ENCODE assay signal across 9 mouse cellular contexts in genomic region chr4:32306169-32306792, GRCm38 (mm10).
DNase-seq lines count a peak whose midpoint lies in the region; ATAC-seq and TF ChIP-seq lines count a peak whose summit lies in the region.
"Had no signal": no experiment of that assay in that cellular context is flagged by ENCODE, and none has a peak within 500 bp of the region (broad histone marks: within the 10 kb centered on the region; RNA-seq: fewer than 3 reads in every experiment).

No protein-coding gene starts in this region.

- no peak for TF ChIP-seq EP300 in heart, adult 2 months (IDR thresholded peaks at IDR 0.05; ENCODE audit: insufficient read depth, low read depth, low read length)

- no peak overlapping the region for H3K9ac ChIP-seq in heart, adult 2 months (ENCODE audit: low read depth, low read length)
- H3K9ac ChIP-seq in heart, embryonic 14.5 days (ENCODE audit: low read length) = peak overlapping the region; percentile 10; the same call in 1 of the 2 replicates
- no peak overlapping the region for H3K9ac ChIP-seq in midbrain, embryonic 15.5 days

- H3K79me2 ChIP-seq in heart, adult 2 months (replicated peaks; ENCODE audit: control insufficient read depth, insufficient read depth, low read length) = no peaks in the 10 kb centered on the region; the same call in 1 of the 2 replicates

- no peaks in the 10 kb centered on the region for H3K9me3 ChIP-seq in heart, embryonic 14.5 days (ENCODE audit: control insufficient read depth, low read length)
- no peaks in the 10 kb centered on the region for H3K9me3 ChIP-seq in midbrain, embryonic 15.5 days

- peak in 1 of 2 experiments; percentile 26 for DNase-seq in heart, adult 2 months
- DNase-seq in heart, postnatal 36 days = no peak
- peak; percentile 38 to 46 for DNase-seq in kidney, postnatal 36 days
- no peak for DNase-seq in right cerebral cortex, postnatal 25 days
- no peak for DNase-seq in cerebellum, postnatal 14 days
- DNase-seq: thymus, adult 18-20 months had no signal

- peak; percentile 19; the same call in 1 of the 2 replicates for ATAC-seq in heart, embryonic 14.5 days (ENCODE audit: insufficient number of reproducible peaks, insufficient read depth, low FRiP score, low read depth)
- ATAC-seq in midbrain, embryonic 15.5 days (replicated peaks) = no peak
- no peak for ATAC-seq in cerebellum, adult (ENCODE audit: insufficient number of reproducible peaks, low FRiP score, low TSS enrichment)

- intact Hi-C loops in heart, adult 2 months (cut with DNase I) = loop anchor here (2.0 to 5.0 kb wide), 2 partner anchors 31 to 81 kb away; no protein-coding TSS in a partner anchor
- intact Hi-C loops in heart, postnatal 36 days (cut with DNase I) = no loop called here

- H3K27ac ChIP-seq in heart, adult 2 months = peak overlapping the region; percentile 41; the same call in 1 of the 2 replicates
- peak overlapping the region; percentile 86 to 96 for H3K27ac ChIP-seq in heart, embryonic 14.5 days (replicated peaks in 1 of 2; ENCODE audit: control insufficient read depth in 1 of 2, insufficient read depth in 1 of 2, low read depth in 2 of 2, low read length in 2 of 2)
- 0 out of 2 replicates have a peak overlapping the region, but pooled peaks have one; percentile 39 for H3K27ac ChIP-seq in midbrain, embryonic 15.5 days

- peaks cover 23% of the 10 kb centered on the region for H3K4me1 ChIP-seq in heart, adult 2 months (ENCODE audit: control insufficient read depth, insufficient read depth, low read length)
- H3K4me1 ChIP-seq in heart, embryonic 14.5 days (ENCODE audit: control insufficient read depth in 2 of 2, insufficient read depth in 2 of 2, low read length in 2 of 2) = peaks cover 38 to 57% of the 10 kb centered on the region in 2 experiments
- H3K4me1 ChIP-seq in midbrain, embryonic 15.5 days = peaks cover 52% of the 10 kb centered on the region

- H3K27me3 ChIP-seq in heart, adult 2 months (ENCODE audit: control insufficient read depth, insufficient read depth, low read length) = no peaks in the 10 kb centered on the region
- H3K27me3 ChIP-seq in heart, embryonic 14.5 days (ENCODE audit: control insufficient read depth, insufficient read depth, low read length) = no peaks in the 10 kb centered on the region
- H3K27me3 ChIP-seq in midbrain, embryonic 15.5 days (replicated peaks) = no peaks in the 10 kb centered on the region

- TF ChIP-seq CTCF in heart, adult 2 months (IDR thresholded peaks at IDR 0.05) = no peak

- no peak overlapping the region for H3K4me3 ChIP-seq in heart, adult 2 months
- no peak overlapping the region for H3K4me3 ChIP-seq in heart, embryonic 14.5 days (ENCODE audit: control insufficient read depth in 1 of 2, insufficient read depth in 1 of 2, low read depth in 1 of 2, low read length in 2 of 2)
- H3K4me3 ChIP-seq in midbrain, embryonic 15.5 days = no peak overlapping the region

- H3K36me3 ChIP-seq in heart, adult 2 months (ENCODE audit: control insufficient read depth, insufficient read depth, low read length) = peaks cover 11% of the 10 kb centered on the region
- no peaks in the 10 kb centered on the region for H3K36me3 ChIP-seq in heart, embryonic 14.5 days (ENCODE audit: control insufficient read depth, insufficient read depth, low read length)
- no peaks in the 10 kb centered on the region for H3K36me3 ChIP-seq in midbrain, embryonic 15.5 days (replicated peaks)

- WGBS in heart, adult 2 months = 16% methylated on average over 3 of the region's 3 CpGs
- WGBS in heart, embryonic 14.5 days = 5% methylated on average over 3 of the region's 3 CpGs
- 48% methylated on average over 3 of the region's 3 CpGs for WGBS in midbrain, embryonic 15.5 days

- TF ChIP-seq POLR2A in heart, adult 2 months (IDR thresholded peaks at IDR 0.05; ENCODE audit: insufficient read depth, low read depth, low read length) = no peak

- H3K4me2 ChIP-seq in heart, embryonic 14.5 days (ENCODE audit: low read length) = peak overlapping the region; percentile 19
- H3K4me2 ChIP-seq in midbrain, embryonic 15.5 days = no peak overlapping the region

Comparison
In these comparisons a context has a peak if more than half of its experiments do, and no peak if none do; other contexts are left out.
1. DNase-seq: peak in kidney, postnatal 36 days (2 of 2); none in heart, postnatal 36 days (0 of 2), right cerebral cortex, postnatal 25 days (single experiment) and cerebellum, postnatal 14 days (0 of 2).
2. H3K27ac ChIP-seq: peak in every context shown above with its lines; median percentile 91 in heart, embryonic 14.5 days; 41 in heart, adult 2 months; 39 in midbrain, embryonic 15.5 days.